Mouse (Mus musculus): ENCODE results near the gene Gnb2.

GRCm38 (mm10) chr5:137569031-137569430 is 35.7 kb upstream of the Gnb2 start:
- TF ChIP-seq CTCF (conservative IDR thresholded peaks at IDR 0.05; ENCODE audit: insufficient read depth, insufficient read length, low read depth, low read length) = no peak
- TF ChIP-seq POLR2A (IDR thresholded peaks at IDR 0.05; ENCODE audit: low read depth, low read length) = no peak
